Mouse (Mus musculus): ENCODE data around the gene Naa80.
A peak's percentile ranks its signal among the peaks of the same experiment; 100 is the strongest.

Gene Naa80

GRCm38 (mm10) chr9:107547026-107547425 is 31.7 kb upstream of the Naa80 start, which contains the start of gene Zmynd10:
Gene Zmynd10 (plus strand): TSS chr9:107547298.
- H3K4me1 ChIP-seq (replicated peaks; ENCODE audit: low read depth, low read length): peaks cover 81% of the 10 kb centered on the region
- TF ChIP-seq CTCF (conservative IDR thresholded peaks at IDR 0.05; ENCODE audit: low read length): no peak
- no peak for TF ChIP-seq POU5F1 (IDR thresholded peaks at IDR 0.05; ENCODE audit: borderline replicate concordance, low read length)
- no peak for TF ChIP-seq NANOG (IDR thresholded peaks at IDR 0.05; ENCODE audit: borderline replicate concordance, low read length)
- no peaks in the 10 kb centered on the region for H3K9me3 ChIP-seq (ENCODE audit: low read length)

GRCm38 (mm10) chr9:107547957-107548356 is 30.7 kb upstream of the Naa80 start:
- no peak for TF ChIP-seq POU5F1 (IDR thresholded peaks at IDR 0.05; ENCODE audit: borderline replicate concordance, low read length)
- TF ChIP-seq CTCF (conservative IDR thresholded peaks at IDR 0.05; ENCODE audit: low read length): no peak
- TF ChIP-seq NANOG (IDR thresholded peaks at IDR 0.05; ENCODE audit: borderline replicate concordance, low read length): no peak
- no peak overlapping the region for H3K4me3 ChIP-seq (replicated peaks; ENCODE audit: low read length)
- H3K27me3 ChIP-seq (ENCODE audit: insufficient read depth, low read length): peaks cover 57% of the 10 kb centered on the region
- H3K4me1 ChIP-seq (replicated peaks; ENCODE audit: low read depth, low read length): peaks cover 82% of the 10 kb centered on the region
- H3K36me3 ChIP-seq (ENCODE audit: insufficient read depth, low read length): peaks cover 20% of the 10 kb centered on the region
- no peaks in the 10 kb centered on the region for H3K9me3 ChIP-seq (ENCODE audit: low read length)

More at GRCm38 (mm10) chr9:107547026-107547425, 31.7 kb upstream of the Naa80 start, which contains the start of gene Zmynd10:
- Histone ChIP-seq H3K27me3 (ENCODE audit: insufficient read depth, low read length) (peaks cover 48% of the 10 kb centered on the region), H3K4me3 (replicated peaks; ENCODE audit: low read length) (peak within 1 kb of the TSS; percentile 67), H3K36me3 (ENCODE audit: insufficient read depth, low read length) (peaks cover 20% of the 10 kb centered on the region)

GRCm38 (mm10) chr9:107548820-107549219 is 29.9 kb upstream of the Naa80 start:
- Histone ChIP-seq H3K4me3 (replicated peaks; ENCODE audit: low read length) (no peak overlapping the region), H3K27me3 (ENCODE audit: insufficient read depth, low read length) (peaks cover 64% of the 10 kb centered on the region), H3K36me3 (ENCODE audit: insufficient read depth, low read length) (peaks cover 17% of the 10 kb centered on the region), H3K9me3 (ENCODE audit: low read length) (no peaks in the 10 kb centered on the region), H3K4me1 (replicated peaks; ENCODE audit: low read depth, low read length) (peaks cover 85% of the 10 kb centered on the region)
- TF ChIP-seq CTCF (conservative IDR thresholded peaks at IDR 0.05; ENCODE audit: low read length) (no peak), NANOG (IDR thresholded peaks at IDR 0.05; ENCODE audit: borderline replicate concordance, low read length) (no peak), POU5F1 (IDR thresholded peaks at IDR 0.05; ENCODE audit: borderline replicate concordance, low read length) (no peak)

- no peak overlapping the region for H3K4me3 ChIP-seq (replicated peaks; ENCODE audit: low read length)
- no peaks in the 10 kb centered on the region for H3K9me3 ChIP-seq (ENCODE audit: low read length)
- peaks cover 64% of the 10 kb centered on the region for H3K27me3 ChIP-seq (ENCODE audit: insufficient read depth, low read length)
- H3K4me1 ChIP-seq (replicated peaks; ENCODE audit: low read depth, low read length): peaks cover 80% of the 10 kb centered on the region
- no peak for TF ChIP-seq POU5F1 (IDR thresholded peaks at IDR 0.05; ENCODE audit: borderline replicate concordance, low read length)
- no peak for TF ChIP-seq NANOG (IDR thresholded peaks at IDR 0.05; ENCODE audit: borderline replicate concordance, low read length)
- no peak for TF ChIP-seq CTCF (conservative IDR thresholded peaks at IDR 0.05; ENCODE audit: low read length)
- H3K36me3 ChIP-seq (ENCODE audit: insufficient read depth, low read length): peaks cover 10% of the 10 kb centered on the region
Observed at GRCm38 (mm10) chr9:107549297-107550074, 29.2 kb upstream of the Naa80 start.

- Histone ChIP-seq H3K36me3 (ENCODE audit: insufficient read depth, low read length) (no peaks in the 10 kb centered on the region), H3K4me3 (replicated peaks; ENCODE audit: low read length) (peak overlapping the region; percentile 75), H3K4me1 (replicated peaks; ENCODE audit: low read depth, low read length) (peaks cover 78% of the 10 kb centered on the region), H3K27me3 (ENCODE audit: insufficient read depth, low read length) (peaks cover 64% of the 10 kb centered on the region), H3K9me3 (ENCODE audit: low read length) (no peaks in the 10 kb centered on the region)
- TF ChIP-seq NANOG (IDR thresholded peaks at IDR 0.05; ENCODE audit: borderline replicate concordance, low read length) (no peak), CTCF (conservative IDR thresholded peaks at IDR 0.05; ENCODE audit: low read length) (no peak), POU5F1 (IDR thresholded peaks at IDR 0.05; ENCODE audit: borderline replicate concordance, low read length) (no peak; the same call in 1 of the 2 replicates)
Observed at GRCm38 (mm10) chr9:107550491-107551116, 28.1 kb upstream of the Naa80 start.

GRCm38 (mm10) chr9:107551117-107551889 is 27.4 kb upstream of the Naa80 start, which contains the start of gene Rassf1:
Gene Rassf1 (plus strand): TSS chr9:107551555.
- Histone ChIP-seq H3K27me3 (ENCODE audit: insufficient read depth, low read length) (peaks cover 64% of the 10 kb centered on the region), H3K36me3 (ENCODE audit: insufficient read depth, low read length) (peaks cover under 1% of the 10 kb centered on the region; the same call in 1 of the 2 replicates), H3K9me3 (ENCODE audit: low read length) (no peaks in the 10 kb centered on the region), H3K4me1 (replicated peaks; ENCODE audit: low read depth, low read length) (peaks cover 82% of the 10 kb centered on the region), H3K4me3 (replicated peaks; ENCODE audit: low read length) (peak within 1 kb of the TSS; percentile 75)
- TF ChIP-seq POU5F1 (IDR thresholded peaks at IDR 0.05; ENCODE audit: borderline replicate concordance, low read length) (no peak), CTCF (conservative IDR thresholded peaks at IDR 0.05; ENCODE audit: low read length) (no peak), NANOG (IDR thresholded peaks at IDR 0.05; ENCODE audit: borderline replicate concordance, low read length) (no peak)

GRCm38 (mm10) chr9:107551890-107552355 is 26.8 kb upstream of the Naa80 start:
- no peaks in the 10 kb centered on the region for H3K9me3 ChIP-seq (ENCODE audit: low read length)
- H3K4me3 ChIP-seq (replicated peaks; ENCODE audit: low read length): peak overlapping the region; percentile 75
- H3K4me1 ChIP-seq (replicated peaks; ENCODE audit: low read depth, low read length): peaks cover 81% of the 10 kb centered on the region
- peaks cover 6% of the 10 kb centered on the region for H3K36me3 ChIP-seq (ENCODE audit: insufficient read depth, low read length)
- TF ChIP-seq NANOG (IDR thresholded peaks at IDR 0.05; ENCODE audit: borderline replicate concordance, low read length) (no peak), CTCF (conservative IDR thresholded peaks at IDR 0.05; ENCODE audit: low read length) (no peak), POU5F1 (IDR thresholded peaks at IDR 0.05; ENCODE audit: borderline replicate concordance, low read length) (no peak)
- H3K27me3 ChIP-seq (ENCODE audit: insufficient read depth, low read length): peaks cover 64% of the 10 kb centered on the region
